Mouse (Mus musculus) G1E-ER4 (cell line): ENCODE data around the gene Prkch. TPM values are rescaled to one million over a fixed set of nuclear protein-coding genes. Genes with fewer than 3 reads are reported as not detected.

Source experiments
- GATA1 ChIP-seq: IDR thresholded peaks from one replicate; pipeline ENCODE4 v1.8.0; 2012; ENCODE audit warnings: low read length, inconsistent platforms
- polyA plus RNA-seq: library from polyadenylated mRNA; stranded (reverse); fragments of >175 nt; gene quantifications from 2 replicates; pipeline ENCODE4 v1.2.3, GENCODE M21; 2012

Gene Prkch
- polyA plus RNA-seq, 1 experiment = not detected

DNA sequence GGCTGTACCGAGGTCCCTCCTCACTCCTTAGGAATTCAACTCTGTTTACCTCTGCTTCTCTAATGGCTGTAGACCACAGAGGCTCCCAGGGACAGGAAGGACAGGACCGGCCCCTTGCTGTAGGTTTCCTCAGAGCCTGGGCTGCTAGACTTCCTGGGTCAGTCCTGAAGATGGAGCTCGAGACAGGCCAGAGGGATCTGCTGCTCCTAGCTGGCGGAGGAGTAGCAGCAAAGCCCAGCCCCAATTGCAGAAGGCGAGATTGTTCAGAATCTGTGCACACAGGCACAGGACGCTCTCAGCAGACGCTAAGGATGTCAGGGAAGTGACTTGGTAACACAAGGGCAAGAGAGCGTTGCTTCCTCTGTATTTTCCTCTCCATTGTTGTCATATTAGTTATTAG lies 124.3 kb downstream of the Prkch start:
- no peak for TF ChIP-seq GATA1

DNA sequence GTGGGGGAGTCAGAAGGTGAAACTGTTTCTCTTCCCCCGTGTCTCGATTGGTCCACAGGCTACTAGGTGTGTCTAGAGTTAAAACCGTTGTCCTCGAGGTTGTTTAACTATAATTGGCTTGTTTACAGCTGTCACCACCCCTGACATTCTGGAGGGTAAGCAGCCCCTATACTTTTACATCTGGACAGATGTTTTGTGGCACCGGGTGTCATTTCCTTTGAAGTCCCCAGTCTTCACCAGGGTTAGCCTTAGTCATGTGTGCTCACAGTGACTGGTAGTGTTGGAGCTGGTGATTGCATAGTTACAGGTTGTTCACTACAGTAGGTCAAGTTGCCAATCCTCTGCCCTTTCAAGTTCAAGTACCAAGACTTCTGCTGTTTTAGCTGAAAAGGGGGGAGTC lies 126.2 kb downstream of the Prkch start:
- TF ChIP-seq GATA1 = no peak

DNA sequence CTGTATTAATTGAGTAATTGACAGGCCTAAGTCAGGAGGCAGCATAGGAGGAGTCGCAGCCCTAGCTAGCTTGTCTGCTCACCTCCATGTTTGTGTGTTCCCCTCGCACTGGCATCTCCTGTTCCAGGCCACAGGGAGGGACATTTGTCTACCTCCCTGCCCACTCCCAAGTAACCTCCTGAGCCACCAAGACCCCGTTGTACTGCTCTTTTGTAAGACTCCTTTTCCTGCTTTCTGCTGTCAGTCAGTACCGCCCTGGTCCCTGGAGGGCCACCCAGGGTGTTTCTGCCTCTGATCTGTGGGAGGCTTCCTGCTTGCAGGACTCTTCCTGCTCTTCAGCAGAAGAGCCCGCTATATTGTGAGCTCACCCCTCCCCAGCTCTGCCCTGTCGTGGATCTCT lies 127.5 kb downstream of the Prkch start:
- TF ChIP-seq GATA1 = no peak

DNA sequence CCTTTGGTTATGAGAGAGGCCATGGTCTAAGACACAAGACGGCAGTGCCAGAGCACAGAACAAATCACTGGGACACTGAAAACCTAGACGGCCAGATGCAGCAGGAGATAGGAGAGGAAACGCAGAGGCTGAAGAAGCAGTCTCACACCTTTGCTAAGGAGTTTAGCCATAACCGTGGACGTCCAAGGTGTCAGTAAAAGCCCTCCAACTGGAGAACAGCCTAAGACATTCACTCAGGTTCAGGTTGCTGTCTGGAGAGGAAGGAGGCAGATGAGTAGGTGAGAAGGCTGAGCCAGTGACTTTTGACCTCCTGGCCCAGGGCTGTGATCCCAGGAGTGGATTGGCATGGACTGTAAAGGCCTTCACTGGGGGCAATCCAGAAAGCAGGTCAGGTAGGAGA lies 130.0 kb downstream of the Prkch start:
- TF ChIP-seq GATA1 = no peak

DNA sequence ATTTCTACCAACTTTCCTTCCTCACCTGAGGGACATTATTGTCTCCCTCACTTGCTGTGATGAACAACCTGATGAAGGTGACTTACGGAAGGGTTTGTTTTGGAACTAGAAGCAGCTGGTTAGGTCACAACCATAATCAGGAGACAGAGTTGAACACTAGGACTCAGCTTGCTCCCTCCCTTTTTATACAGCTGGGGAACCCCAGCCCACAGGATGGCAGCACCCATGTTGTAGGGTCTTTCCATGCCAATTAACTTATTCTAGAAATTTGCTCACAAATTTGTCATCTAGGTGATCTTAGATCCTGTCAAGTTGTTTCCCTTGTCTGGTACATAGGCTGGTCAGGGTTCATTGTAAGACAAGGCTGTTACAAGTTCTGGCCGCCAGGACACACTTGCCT lies 130.7 kb downstream of the Prkch start:
- TF ChIP-seq GATA1 = no peak

DNA sequence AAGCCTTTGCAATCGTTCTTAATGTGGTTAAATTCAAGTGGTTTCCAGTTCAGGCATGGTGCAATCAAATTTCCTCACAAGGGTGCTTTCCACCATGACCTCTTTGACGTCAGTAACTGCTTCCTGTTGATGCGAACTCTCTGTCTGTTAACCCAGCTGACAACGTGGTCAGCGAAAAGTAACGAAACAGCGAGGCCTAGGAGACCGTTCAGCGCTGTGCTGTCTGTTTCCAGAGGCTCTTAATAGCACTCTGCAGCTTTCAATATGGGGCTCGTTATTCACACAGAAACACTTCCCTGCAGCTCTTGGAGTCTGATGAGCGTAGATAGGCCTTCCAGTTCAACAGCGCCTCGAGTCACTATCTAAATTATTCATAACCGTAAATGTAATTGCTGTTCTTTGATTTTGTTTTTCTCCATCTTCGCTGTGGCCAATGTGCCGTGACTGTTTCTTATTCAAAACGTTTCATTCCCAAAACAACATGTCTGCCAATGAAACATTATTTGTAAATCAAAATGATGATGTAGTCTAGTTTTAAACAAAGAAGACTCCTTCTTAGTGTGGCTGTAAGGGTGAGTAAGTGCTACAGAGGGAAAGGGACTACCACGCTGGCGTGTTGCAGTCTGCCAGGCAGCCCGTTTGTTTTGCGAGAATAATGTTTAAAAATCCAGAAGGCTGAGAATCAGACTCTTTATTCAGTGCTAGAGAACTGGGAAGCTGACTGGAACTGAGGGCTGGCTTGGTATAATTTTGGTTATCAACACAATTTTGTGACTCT lies 131.5 kb downstream of the Prkch start:
- TF ChIP-seq GATA1 = no peak

DNA sequence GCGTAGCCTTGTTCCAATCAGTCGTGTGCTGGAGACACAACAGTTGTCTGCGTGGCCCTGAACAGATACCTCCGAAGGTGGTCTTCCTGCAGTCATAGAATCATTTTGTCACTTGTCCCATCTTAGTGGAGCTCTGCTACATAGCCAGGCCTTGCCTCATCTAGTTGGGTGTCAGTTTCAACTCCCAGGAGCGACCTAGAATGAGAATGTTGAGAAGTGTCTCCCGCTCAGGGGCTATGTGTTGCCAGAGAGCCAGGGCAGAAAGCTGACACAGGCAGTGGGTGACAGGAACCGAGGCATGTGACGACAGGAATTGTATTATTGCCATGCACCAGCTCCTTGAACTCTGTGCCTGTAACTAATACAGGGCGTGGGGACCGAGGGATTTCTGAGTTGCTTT lies 133.4 kb downstream of the Prkch start:
- TF ChIP-seq GATA1 = no peak

DNA sequence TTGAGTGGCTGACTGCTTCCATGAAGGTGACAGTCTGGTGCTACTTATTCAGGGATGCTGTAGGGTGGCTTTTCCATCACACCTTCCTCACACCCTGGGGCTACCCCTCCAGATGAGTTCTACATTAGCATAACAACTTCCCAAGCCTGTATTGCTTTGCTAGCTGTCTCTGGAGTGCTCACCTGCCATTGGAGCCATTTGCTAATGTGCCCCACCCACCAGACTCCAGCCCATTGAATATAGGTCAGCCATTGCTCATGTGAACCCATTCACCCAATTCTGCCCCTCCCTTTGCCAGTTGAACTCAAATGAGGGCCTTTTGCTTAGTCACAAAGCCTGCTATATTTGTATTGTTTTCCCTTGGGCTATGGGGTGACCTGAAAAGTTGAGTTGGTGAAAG lies 135.2 kb downstream of the Prkch start:
- no peak for TF ChIP-seq GATA1

DNA sequence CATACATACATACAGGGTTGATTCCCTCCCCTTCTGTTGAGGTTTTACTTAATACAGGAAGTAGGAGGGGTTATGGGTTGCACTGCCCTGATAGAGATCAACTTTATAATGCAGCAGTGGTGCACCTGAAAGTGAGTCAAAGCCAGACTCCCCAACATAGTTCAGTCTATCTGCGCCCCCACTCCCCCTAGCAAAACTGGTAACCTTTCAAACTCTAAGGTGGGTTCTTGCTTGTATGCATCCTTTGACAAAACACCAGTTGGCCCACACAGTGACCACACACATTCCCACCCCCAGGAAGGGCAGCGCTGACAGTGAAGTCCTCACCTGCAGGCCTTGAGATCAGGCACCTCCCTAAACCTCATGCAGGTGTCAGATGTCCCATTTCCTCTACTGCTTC lies 135.9 kb downstream of the Prkch start:
- TF ChIP-seq GATA1 = no peak

DNA sequence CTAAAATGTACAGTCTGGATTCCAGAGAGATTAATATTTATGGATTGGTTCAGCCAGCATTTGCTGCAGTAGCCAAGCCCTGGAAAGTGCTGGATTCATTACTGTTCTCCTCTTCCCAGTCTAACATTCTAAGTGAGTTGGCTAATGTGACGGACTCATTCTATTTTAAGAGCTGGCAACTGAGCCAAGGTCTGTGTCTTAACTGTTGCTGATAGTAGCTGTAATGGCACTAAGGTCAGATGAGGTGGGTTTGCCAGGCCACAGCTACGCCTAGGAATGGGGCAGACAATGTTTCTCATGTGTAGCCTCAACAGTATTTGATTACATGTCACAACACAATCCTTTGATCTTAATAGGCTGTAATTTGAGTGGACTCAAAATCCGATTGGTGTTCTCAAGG lies 137.5 kb downstream of the Prkch start:
- TF ChIP-seq GATA1 = no peak

DNA sequence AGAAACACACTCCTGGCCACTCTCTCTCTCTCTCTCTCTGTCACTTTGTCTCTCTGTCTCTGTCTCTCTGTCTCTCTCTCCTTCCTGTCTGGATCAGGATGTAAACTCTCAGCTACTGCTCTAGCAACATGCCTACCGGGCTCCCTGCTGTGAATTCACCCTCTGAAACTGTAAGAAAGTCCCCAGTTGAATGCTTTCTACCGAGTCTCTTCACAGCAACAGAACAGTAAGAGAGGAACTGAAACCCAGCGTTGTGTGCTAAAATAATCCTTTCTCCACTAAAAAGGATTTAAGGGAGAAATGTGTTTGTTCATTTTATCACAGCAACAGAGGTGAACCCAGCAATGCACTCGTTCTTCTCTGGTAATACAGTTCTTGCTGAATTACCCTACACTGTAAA lies 138.5 kb downstream of the Prkch start:
- TF ChIP-seq GATA1 = no peak

DNA sequence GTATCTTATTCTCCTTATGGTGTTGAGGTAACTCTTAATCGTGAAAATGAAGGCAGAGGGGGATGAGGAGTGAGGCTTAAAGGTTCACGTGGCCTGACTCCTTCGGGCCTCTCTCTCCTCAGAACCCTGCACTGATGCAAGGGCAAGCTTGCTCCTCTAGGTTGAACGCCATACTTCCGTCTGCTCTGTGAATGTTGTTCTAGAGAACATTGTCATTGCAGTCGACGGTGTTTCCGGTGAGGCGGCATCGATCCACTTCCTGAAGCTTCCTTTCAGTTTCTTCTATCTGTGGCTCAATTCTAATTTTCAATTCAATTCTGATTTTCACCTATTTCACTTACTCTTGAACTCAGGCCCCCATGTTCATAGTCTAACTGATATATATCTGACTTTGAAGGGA lies 139.3 kb downstream of the Prkch start:
- TF ChIP-seq GATA1 = no peak

DNA sequence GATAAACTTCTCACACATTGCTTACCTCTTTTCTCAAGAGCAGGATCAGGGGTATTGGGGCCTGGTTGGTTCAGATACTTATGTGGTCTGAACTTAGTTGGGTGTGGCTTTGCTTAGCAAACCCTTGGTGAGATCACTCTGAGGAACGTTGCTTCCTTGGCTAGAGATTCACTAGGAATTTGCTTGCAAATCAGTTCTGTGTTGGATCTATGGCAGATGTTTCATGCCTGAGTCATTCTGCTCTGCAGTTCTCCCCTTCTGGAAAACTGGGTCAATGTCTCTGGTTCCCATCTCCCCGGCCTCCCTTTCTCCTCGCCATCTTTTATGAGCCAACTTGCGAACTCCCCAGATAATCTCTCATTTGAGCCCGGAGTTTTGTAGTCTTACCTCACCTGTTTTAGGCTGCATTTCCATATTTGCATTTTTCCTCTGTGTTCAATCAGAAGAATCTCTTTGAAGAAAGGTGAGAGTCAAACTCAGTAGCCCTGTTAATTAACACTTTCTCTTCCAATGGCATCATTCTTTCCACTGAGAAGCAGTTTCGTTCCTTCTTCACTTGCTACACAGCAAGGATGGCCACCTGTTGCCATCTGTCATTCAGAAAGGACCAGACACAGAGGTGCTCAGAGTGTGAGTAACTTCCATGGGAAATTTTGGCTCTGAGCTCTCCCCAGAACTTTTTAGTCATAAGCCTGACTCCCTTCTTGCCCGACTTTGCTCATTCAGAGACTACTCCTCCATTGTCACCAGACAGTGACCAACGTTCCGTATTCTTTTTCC lies 141.4 kb downstream of the Prkch start:
- no peak for TF ChIP-seq GATA1

DNA sequence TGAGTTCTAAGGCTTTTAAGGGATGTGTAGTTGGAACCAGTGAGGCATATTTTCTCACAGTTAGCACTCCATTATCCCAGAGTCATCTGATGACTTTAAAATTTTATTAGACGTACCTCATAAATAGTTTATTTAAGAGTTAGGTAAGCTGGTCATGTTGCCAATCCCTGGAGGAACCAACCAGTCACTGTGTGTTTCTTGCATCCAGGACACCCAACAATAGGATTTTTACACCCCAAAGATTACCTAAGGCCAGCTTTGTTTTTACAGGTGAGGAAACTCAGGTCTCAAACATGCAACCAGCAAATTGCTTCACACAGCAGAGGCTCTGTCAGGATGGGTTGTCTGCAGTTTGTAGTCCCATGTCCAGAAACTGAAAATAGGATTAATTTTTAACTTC lies 142.4 kb downstream of the Prkch start:
- TF ChIP-seq GATA1 = no peak

DNA sequence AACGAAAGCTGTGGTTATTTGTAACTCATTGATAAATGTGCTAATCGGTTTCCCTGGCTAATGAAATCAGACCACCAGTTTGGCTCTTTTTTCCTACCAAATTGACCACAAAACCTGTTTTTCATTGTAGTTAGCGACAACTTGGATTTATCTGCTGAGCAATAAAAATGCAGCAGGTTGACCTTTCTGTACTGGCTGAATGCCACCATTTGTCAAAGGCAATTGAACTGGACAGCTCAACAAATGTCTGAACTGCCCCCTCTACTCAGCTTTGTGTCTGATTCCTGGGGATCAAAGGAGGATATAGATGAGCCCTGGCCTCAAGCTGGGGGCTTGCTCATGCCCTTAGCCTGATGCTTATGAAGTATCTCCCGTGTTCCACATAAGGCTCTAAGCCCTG lies 146.0 kb downstream of the Prkch start:
- TF ChIP-seq GATA1 = no peak

DNA sequence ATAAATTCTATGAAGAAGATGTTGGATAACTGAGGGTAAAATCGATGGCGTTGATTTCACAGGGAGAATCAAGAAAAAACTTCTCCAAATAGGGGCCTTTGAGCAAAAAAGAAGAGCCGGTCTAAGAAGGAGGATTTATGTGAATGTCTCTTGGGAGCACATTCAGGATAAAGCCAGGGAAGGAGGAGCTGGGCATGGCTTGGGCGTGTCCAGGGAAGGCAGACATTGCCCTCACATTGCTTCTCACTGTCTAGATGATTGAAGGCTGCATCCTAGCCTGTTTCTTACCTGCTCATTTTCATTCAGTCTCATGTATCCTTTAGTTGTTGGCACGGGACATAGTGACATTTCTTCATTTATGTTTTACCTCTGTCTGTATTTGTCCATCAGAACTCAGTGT lies 146.5 kb downstream of the Prkch start:
- TF ChIP-seq GATA1 = no peak
